Mouse (Mus musculus) ES-Bruce4 (cell line): Measurements from ENCODE around the gene Mlf1.

Experiments used
- CTCF ChIP-seq: IDR thresholded peaks from one replicate; pipeline ENCODE4 v1.8.1; 2011; ENCODE audit warnings: low read depth, low read length
- EP300 ChIP-seq: IDR thresholded peaks from 2 replicates; pipeline ENCODE4 v1.6.1; 2011; ENCODE audit warnings: low read depth, low read length; ENCODE audit not compliant: insufficient read depth
- POLR2A ChIP-seq: IDR thresholded peaks from one replicate; pipeline ENCODE4 v1.8.1; 2011; ENCODE audit warnings: low read length; ENCODE audit not compliant: insufficient read depth

- TF ChIP-seq EP300, result no peak
- no peak for TF ChIP-seq POLR2A
- TF ChIP-seq CTCF, result no peak
These were observed 21.1 kb upstream of the Mlf1 start for GRCm38 (mm10) chr3:67352763-67353149.
